Mouse (Mus musculus): ENCODE data around the gene Fbxo44. TPM values are rescaled to one million over a fixed set of nuclear protein-coding genes. Genes with fewer than 3 reads are reported as not detected.
"Not testable (repeated sequence)": the region's sequence is repeated elsewhere in the genome, so short reads cannot be mapped to it uniquely, and the experiment has no call there.

Fbxo44 gene
- polyA plus RNA-seq, 1 experiment from 2014 or later, result 79.8 TPM

- peak; percentile 86 for ATAC-seq (ENCODE audit: low FRiP score, low read depth)
- H3K4me1 ChIP-seq, result peaks cover 36% of the 10 kb centered on the region
- H3K4me2 ChIP-seq (replicated peaks), result peak overlapping the region; percentile 12; the same call in 1 of the 2 replicates
- no peak overlapping the region for H3K4me3 ChIP-seq
- H3K9ac ChIP-seq (replicated peaks), result no peak overlapping the region; the same call in 1 of the 2 replicates
- 0 out of 2 replicates have a peak, but pooled peaks cover under 1% of the 10 kb centered on the region for H3K27me3 ChIP-seq
- H3K27ac ChIP-seq (replicated peaks), result peak overlapping the region; percentile 72
- no peaks in the 10 kb centered on the region for H3K36me3 ChIP-seq
- 7% methylated on average over 6 of the region's 6 CpGs for WGBS
- no peaks in the 10 kb centered on the region; the same call in 1 of the 2 replicates for H3K9me3 ChIP-seq
Measured at GRCm38 (mm10) chr4:148121982-148122693, 38.1 kb downstream of the Fbxo44 start.

GRCm38 (mm10) chr4:148121362-148121761, 38.9 kb downstream of the Fbxo44 start:
- Histone ChIP-seq H3K4me1 (peaks cover 28% of the 10 kb centered on the region), H3K4me2 (replicated peaks) (no peak overlapping the region)
- ATAC-seq (ENCODE audit: low FRiP score, low read depth), result no peak

GRCm38 (mm10) chr4:148120555-148120954, 39.7 kb downstream of the Fbxo44 start:
- Histone ChIP-seq H3K9me3 (no peaks in the 10 kb centered on the region; the same call in 1 of the 2 replicates), H3K36me3 (0 out of 2 replicates have a peak, but pooled peaks cover 3% of the 10 kb centered on the region), H3K4me3 (no peak overlapping the region), H3K4me2 (replicated peaks) (no peak overlapping the region), H3K27ac (replicated peaks) (no peak overlapping the region), H3K27me3 (no peaks in the 10 kb centered on the region; the same call in 1 of the 2 replicates), H3K4me1 (peaks cover 31% of the 10 kb centered on the region), H3K9ac (replicated peaks) (no peak overlapping the region)
- WGBS, result 85% methylated on average over 9 of the region's 9 CpGs
- no peak for ATAC-seq (ENCODE audit: low FRiP score, low read depth)

More at GRCm38 (mm10) chr4:148121362-148121761, 38.9 kb downstream of the Fbxo44 start:
- no peaks in the 10 kb centered on the region for H3K27me3 ChIP-seq
- H3K9ac ChIP-seq (replicated peaks), result no peak overlapping the region
- H3K36me3 ChIP-seq, result no peaks in the 10 kb centered on the region
- 0 out of 2 replicates have a peak overlapping the region, but pooled peaks have one; percentile 72 for H3K27ac ChIP-seq (replicated peaks)
- WGBS, result 82% methylated on average over 4 of the region's 4 CpGs
- no peaks in the 10 kb centered on the region; the same call in 1 of the 2 replicates for H3K9me3 ChIP-seq
- H3K4me3 ChIP-seq, result no peak overlapping the region

GRCm38 (mm10) chr4:148119578-148119977, 40.7 kb downstream of the Fbxo44 start:
- not testable (repeated sequence) for H3K9me3 ChIP-seq; H3K27me3 ChIP-seq; H3K4me3 ChIP-seq; H3K9ac ChIP-seq (replicated peaks); ATAC-seq (ENCODE audit: low FRiP score, low read depth); H3K4me2 ChIP-seq (replicated peaks); H3K36me3 ChIP-seq; H3K27ac ChIP-seq (replicated peaks)
- H3K4me1 ChIP-seq, result peaks cover 37% of the 10 kb centered on the region
- WGBS, result 87% methylated on average over 9 of the region's 9 CpGs

DNA sequence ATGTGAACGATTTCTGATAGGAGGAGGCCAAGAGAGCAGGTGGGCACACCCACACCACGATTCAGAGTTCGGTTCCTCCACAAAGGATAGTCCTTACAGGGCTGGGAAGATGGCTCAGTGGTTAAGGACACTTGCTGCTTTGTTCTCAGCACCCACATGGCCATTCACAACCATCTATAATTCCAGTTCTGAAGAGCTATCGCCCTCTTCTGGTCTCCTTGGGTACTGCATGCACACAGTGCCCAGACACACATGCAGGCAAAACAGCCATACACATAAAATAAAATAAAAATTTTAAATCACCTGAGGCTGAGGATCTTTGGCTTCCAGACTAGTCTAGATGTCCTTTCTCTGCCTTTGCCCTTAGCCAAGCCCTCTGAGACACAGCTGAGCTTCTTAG, 42.9 kb downstream of the Fbxo44 start:
- Histone ChIP-seq H3K27me3 (peaks cover 2% of the 10 kb centered on the region; the same call in 1 of the 2 replicates), H3K27ac (replicated peaks) (no peak overlapping the region), H3K4me3 (no peak overlapping the region), H3K9me3 (no peaks in the 10 kb centered on the region; the same call in 1 of the 2 replicates), H3K36me3 (peaks cover 21% of the 10 kb centered on the region), H3K9ac (replicated peaks) (no peak overlapping the region), H3K4me2 (replicated peaks) (no peak overlapping the region), H3K4me1 (peaks cover 24% of the 10 kb centered on the region)
- 77% methylated on average over 4 of the region's 4 CpGs for whole genome bisulfite sequencing
- ATAC-seq (ENCODE audit: low FRiP score, low read depth), result no peak

GRCm38 (mm10) chr4:148116657-148117056, 43.6 kb downstream of the Fbxo44 start:
- Histone ChIP-seq H3K9me3 (no peaks in the 10 kb centered on the region; the same call in 1 of the 2 replicates), H3K4me2 (replicated peaks) (no peak overlapping the region), H3K9ac (replicated peaks) (no peak overlapping the region), H3K4me1 (peaks cover 17% of the 10 kb centered on the region), H3K27ac (replicated peaks) (no peak overlapping the region), H3K4me3 (no peak overlapping the region), H3K36me3 (peaks cover 27% of the 10 kb centered on the region), H3K27me3 (peaks cover 2% of the 10 kb centered on the region)
- no peak for ATAC-seq (ENCODE audit: low FRiP score, low read depth)
- WGBS, result 71% methylated on average over 4 of the region's 4 CpGs

DNA sequence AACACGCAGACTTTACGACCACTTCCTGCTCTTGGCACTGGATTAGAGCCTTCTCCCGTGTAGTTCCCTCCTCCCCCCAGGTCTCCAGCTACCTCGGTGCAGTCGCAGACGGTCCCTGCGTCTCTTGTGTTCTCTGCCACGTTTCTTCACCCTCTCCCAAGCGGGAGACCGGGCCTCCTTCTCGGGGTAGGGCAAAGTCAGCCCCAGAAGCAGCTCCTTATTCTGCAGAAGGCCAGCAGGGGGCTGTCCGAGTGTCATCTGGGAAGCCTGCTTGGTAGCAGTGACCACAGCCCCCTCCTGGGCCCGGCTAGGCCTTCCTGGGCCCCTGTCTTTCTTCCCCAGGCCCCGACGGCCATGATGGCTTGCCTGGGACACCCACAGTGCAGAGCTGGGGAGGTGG, 44.8 kb downstream of the Fbxo44 start:
- Histone ChIP-seq H3K4me1 (peaks cover 10% of the 10 kb centered on the region), H3K9ac (replicated peaks) (peak overlapping the region; percentile 24), H3K36me3 (peaks cover 37% of the 10 kb centered on the region), H3K4me3 (no peak overlapping the region), H3K27ac (replicated peaks) (peak overlapping the region; percentile 80), H3K9me3 (no peaks in the 10 kb centered on the region; the same call in 1 of the 2 replicates), H3K4me2 (replicated peaks) (0 out of 2 replicates have a peak overlapping the region, but pooled peaks have one; percentile 0), H3K27me3 (peaks cover 2% of the 10 kb centered on the region)
- 3% methylated on average over 15 of the region's 15 CpGs for WGBS
- peak; percentile 34 for ATAC-seq (ENCODE audit: low FRiP score, low read depth)

DNA sequence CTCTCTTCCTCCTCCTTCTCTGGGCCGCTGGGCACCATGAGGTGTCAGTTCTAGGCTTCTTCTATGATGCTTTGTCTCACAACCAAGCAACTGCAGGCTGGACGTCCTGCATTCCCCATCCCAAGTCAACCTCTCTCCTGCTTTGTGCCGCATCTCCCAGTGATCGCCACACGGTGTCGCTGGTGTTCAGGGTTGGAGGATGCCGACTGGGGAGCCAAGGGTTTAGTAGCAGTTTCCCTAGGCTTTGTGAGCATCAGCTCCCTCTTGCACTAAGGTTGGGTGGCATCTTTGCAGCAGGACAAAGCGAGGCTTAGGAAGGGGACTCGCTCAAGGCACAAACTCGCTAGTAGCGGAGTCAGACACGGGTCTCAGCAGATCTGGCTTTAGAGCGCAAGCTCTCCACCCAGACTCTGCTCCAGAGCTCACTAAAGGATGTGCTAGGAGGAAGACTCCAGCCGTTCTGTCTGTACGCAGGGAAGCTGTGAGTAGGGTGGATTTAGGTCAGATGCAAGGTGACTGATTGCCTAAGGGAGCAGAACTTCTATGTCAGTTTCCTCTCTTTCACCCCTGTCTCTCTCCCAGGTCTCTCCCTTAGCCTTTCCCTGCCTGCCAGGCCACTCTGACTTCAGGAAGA, 45.4 kb downstream of the Fbxo44 start:
- Histone ChIP-seq H3K9ac (replicated peaks) (peak overlapping the region; percentile 24), H3K27ac (replicated peaks) (peak overlapping the region; percentile 80), H3K4me2 (replicated peaks) (peak overlapping the region; percentile 16; the same call in 1 of the 2 replicates), H3K27me3 (peaks cover 2% of the 10 kb centered on the region), H3K36me3 (peaks cover 43% of the 10 kb centered on the region), H3K9me3 (no peaks in the 10 kb centered on the region; the same call in 1 of the 2 replicates), H3K4me1 (peaks cover 10% of the 10 kb centered on the region), H3K4me3 (no peak overlapping the region)
- peak; percentile 78 for ATAC-seq (ENCODE audit: low FRiP score, low read depth)
- 5% methylated on average over 15 of the region's 15 CpGs for WGBS

GRCm38 (mm10) chr4:148112519-148112918, 47.8 kb downstream of the Fbxo44 start:
- Histone ChIP-seq H3K9me3 (no peaks in the 10 kb centered on the region; the same call in 1 of the 2 replicates), H3K4me3 (no peak overlapping the region), H3K9ac (replicated peaks) (0 out of 2 replicates have a peak overlapping the region, but pooled peaks have one; percentile 6), H3K36me3 (peaks cover 66% of the 10 kb centered on the region), H3K27me3 (peaks cover 2% of the 10 kb centered on the region), H3K4me1 (peaks cover 10% of the 10 kb centered on the region), H3K27ac (replicated peaks) (no peak overlapping the region), H3K4me2 (replicated peaks) (no peak overlapping the region)
- ATAC-seq (ENCODE audit: low FRiP score, low read depth), result no peak
- 85% methylated on average over 12 of the region's 12 CpGs for WGBS

DNA sequence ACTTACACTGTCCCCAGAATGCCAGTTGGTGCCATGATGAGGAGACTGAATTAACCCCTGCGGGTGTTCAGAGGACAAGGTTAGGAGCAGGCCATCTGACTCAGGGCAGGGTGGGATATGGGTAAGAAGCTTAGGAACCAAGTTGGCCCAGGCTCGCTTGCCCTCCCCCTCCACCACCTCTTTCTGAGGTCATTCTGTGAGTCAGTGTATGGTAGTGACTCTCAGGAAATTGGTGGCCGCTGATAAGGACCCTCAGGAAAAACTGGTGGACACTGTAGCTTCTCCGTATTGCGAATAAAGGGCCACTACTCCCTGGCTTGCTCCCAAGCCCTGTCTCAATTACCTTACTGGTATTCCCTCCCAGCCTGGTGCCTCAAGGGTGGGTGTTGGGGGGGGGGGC, 51.1 kb downstream of the Fbxo44 start:
- no peak overlapping the region for H3K4me3 ChIP-seq
- WGBS, result 90% methylated on average over 5 of the region's 5 CpGs
- no peak overlapping the region for H3K27ac ChIP-seq (replicated peaks)
- H3K9me3 ChIP-seq, result no peaks in the 10 kb centered on the region
- no peak for ATAC-seq (ENCODE audit: low FRiP score, low read depth)
- peaks cover 86% of the 10 kb centered on the region for H3K36me3 ChIP-seq
- no peak overlapping the region for H3K4me2 ChIP-seq (replicated peaks)
- no peaks in the 10 kb centered on the region; the same call in 1 of the 2 replicates for H3K4me1 ChIP-seq
- H3K27me3 ChIP-seq, result peaks cover 2% of the 10 kb centered on the region; the same call in 1 of the 2 replicates
- no peak overlapping the region for H3K9ac ChIP-seq (replicated peaks)

GRCm38 (mm10) chr4:148108565-148109100, 51.6 kb downstream of the Fbxo44 start:
- ATAC-seq (ENCODE audit: low FRiP score, low read depth), result no peak
- Histone ChIP-seq H3K4me3 (no peak overlapping the region), H3K4me1 (no peaks in the 10 kb centered on the region; the same call in 1 of the 2 replicates), H3K27me3 (no peaks in the 10 kb centered on the region; the same call in 1 of the 2 replicates), H3K9me3 (no peaks in the 10 kb centered on the region), H3K9ac (replicated peaks) (no peak overlapping the region), H3K36me3 (peaks cover 80% of the 10 kb centered on the region), H3K27ac (replicated peaks) (no peak overlapping the region), H3K4me2 (replicated peaks) (no peak overlapping the region)
- 82% methylated on average over 7 of the region's 7 CpGs for WGBS

Data from midbrain, embryonic 12.5 days (tissue).